Mouse (Mus musculus) limb, embryonic 14.5 days (tissue): ENCODE measurements at regions not wholly inside any gene's neighbourhood (a gene's known extent, or its start where the extent isn't known, plus 50 kb on each side); places are given as distances from the start of the nearest gene placed in this dataset.

ENCODE experiments used
- ATAC-seq: fragments of 200-750 bp; cut with Nextera tagmentation; 2 replicates; pipeline ENCODE4 v1.8.0; 2017; ENCODE audit warnings: low read depth, moderate number of reproducible peaks, moderate TSS enrichment; ENCODE audit not compliant: low FRiP score
- DNase-seq: peaks from one replicate; pipeline ENCODE4 v3.0.0-alpha.2; 2015; ENCODE audit warnings: low spot score
- H3K27ac ChIP-seq: fragments of 300-500 bp; sonication (generic); replicated peaks from 2 replicates; pipeline ENCODE4 v1.5.1; 2014; ENCODE audit warnings: low read depth, mild to moderate bottlenecking, low read length, moderate library complexity, mixed read lengths
- H3K27me3 ChIP-seq: fragments of 300-500 bp; sonication (generic); 2 replicates; pipeline ENCODE4 v1.6.1; 2014; ENCODE audit warnings: low read length, mixed read lengths; ENCODE audit not compliant: control insufficient read depth, insufficient read depth
- H3K36me3 ChIP-seq: fragments of 300-500 bp; sonication (generic); 2 replicates; pipeline ENCODE4 v1.6.1; 2014; ENCODE audit warnings: mild to moderate bottlenecking, low read length, moderate library complexity, mixed read lengths; ENCODE audit not compliant: control insufficient read depth, insufficient read depth
- H3K4me1 ChIP-seq: fragments of 300-500 bp; sonication (generic); 2 replicates; pipeline ENCODE4 v1.6.1; 2014; ENCODE audit warnings: antibody characterized with exemption, low read length, mixed read lengths; ENCODE audit not compliant: control insufficient read depth, insufficient read depth
- H3K4me2 ChIP-seq: fragments of 300-500 bp; sonication (generic); replicated peaks from 2 replicates; pipeline ENCODE4 v1.6.1; 2014; ENCODE audit warnings: low read depth, mild to moderate bottlenecking, low read length, moderate library complexity; ENCODE audit not compliant: severe bottlenecking
- H3K4me3 ChIP-seq: fragments of 300-500 bp; sonication (generic); replicated peaks from 2 replicates; pipeline ENCODE4 v1.5.1; 2014; ENCODE audit warnings: low read length
- H3K9ac ChIP-seq: fragments of 300-500 bp; sonication (generic); 2 replicates; pipeline ENCODE4 v1.6.1; 2014; ENCODE audit warnings: mild to moderate bottlenecking, low read depth, low read length, moderate library complexity; ENCODE audit not compliant: severe bottlenecking
- H3K9me3 ChIP-seq: fragments of 300-500 bp; sonication (generic); 2 replicates; pipeline ENCODE4 v1.6.1; 2016; ENCODE audit warnings: low read length; ENCODE audit not compliant: control insufficient read depth
- POLR2A ChIP-seq: fragments of 200-500 bp; IDR thresholded peaks from 2 replicates; pipeline ENCODE4 v1.8.0; 2012; ENCODE audit warnings: inconsistent platforms, mild to moderate bottlenecking, moderate library complexity, borderline replicate concordance; ENCODE audit not compliant: insufficient read depth, insufficient read length; ENCODE audit errors: extremely low read depth
- WGBS: fragments of 180-500 bp; shearing (Covaris S2); extraction: QIAGEN DNeasy Blood & Tissue Kit; methylation state at CpG from one replicate; pipeline ENCODE4 v1.1.7; 2014; 5-methylcytosine and 5-hydroxymethylcytosine counted together

DNA sequence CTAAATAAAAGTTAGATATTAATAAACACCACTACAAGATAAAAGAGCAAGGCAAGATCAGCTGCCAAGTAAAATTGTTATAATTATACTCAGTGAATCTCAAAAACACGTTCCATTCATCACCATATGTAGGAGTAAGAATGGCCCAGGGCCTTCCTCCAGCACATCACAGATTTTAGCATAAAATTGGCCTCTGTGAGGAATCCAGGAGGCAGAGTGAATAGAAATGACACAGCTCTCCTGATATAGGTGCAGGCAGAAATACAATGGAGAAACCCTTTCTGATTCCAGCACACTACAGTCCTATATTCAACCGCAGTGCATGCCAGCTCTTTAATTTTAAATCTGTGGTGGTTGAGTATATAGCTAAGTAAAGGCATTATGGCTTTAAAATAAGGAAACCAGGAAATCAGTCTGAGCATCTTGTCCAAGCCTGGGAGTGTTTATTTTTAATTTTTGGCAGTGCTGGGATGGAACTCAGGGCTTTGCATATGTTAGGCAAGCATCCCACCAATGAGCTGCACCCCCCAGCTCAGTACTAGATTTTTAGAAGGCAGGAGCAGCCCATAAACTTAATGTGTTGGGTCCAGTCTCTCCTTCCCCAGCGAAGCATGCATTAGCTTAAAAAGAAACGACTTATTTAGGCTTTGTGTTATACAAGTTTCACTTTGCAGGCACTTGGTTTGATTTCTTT is 158.3 kb upstream of the Ptprz1 start:
- H3K27ac ChIP-seq = no peak overlapping the region
- DNase-seq = no peak
- no peak overlapping the region for H3K4me2 ChIP-seq
- H3K9me3 ChIP-seq = no peaks in the 10 kb centered on the region
- no peaks in the 10 kb centered on the region for H3K4me1 ChIP-seq
- no peak for ATAC-seq
- TF ChIP-seq POLR2A = no peak
- WGBS = 66% methylated on average over 4 of the region's 4 CpGs
- no peak overlapping the region for H3K9ac ChIP-seq
- H3K27me3 ChIP-seq = no peaks in the 10 kb centered on the region
- no peaks in the 10 kb centered on the region for H3K36me3 ChIP-seq
- no peak overlapping the region for H3K4me3 ChIP-seq

DNA sequence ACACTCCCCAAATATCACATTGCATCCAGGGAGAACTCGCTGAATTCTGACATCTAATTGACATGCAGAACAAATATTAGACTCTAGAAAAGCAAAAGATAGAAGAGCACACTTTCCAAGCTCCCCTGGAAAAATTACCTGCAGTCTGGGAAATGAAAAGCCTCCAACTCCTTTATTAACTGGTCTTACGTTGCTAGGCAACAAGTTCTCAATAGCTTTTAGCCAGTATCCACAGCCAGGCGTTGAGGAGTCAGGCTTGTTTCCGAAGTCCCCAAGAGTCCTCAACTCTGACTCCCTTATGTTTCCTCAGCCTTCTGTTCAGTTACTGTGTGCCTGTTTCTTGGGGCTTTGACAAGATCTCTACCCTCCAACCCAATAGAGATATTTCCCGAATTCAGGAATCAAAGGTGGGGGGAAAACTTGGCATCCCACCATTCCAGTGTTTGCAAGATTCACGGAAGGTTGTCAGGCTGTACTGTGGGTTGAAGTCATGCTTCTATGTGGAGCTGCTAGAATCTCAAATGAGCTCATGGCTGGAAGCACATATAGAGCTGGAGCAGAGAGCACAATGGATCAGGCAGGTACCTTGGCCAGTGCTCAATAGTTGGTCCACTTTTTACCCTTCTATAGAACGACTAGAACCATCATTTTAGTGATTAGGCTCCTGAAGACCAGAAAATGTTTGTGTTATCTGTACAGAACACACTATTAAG is 159.0 kb upstream of the Ptprz1 start:
- Histone ChIP-seq H3K4me1 (no peaks in the 10 kb centered on the region), H3K4me3 (no peak overlapping the region), H3K27ac (no peak overlapping the region), H3K4me2 (no peak overlapping the region), H3K27me3 (no peaks in the 10 kb centered on the region), H3K36me3 (no peaks in the 10 kb centered on the region), H3K9ac (no peak overlapping the region), H3K9me3 (no peaks in the 10 kb centered on the region)
- WGBS = 58% methylated on average over 7 of the region's 7 CpGs
- DNase-seq (no peak), ATAC-seq (no peak)
- no peak for TF ChIP-seq POLR2A

DNA sequence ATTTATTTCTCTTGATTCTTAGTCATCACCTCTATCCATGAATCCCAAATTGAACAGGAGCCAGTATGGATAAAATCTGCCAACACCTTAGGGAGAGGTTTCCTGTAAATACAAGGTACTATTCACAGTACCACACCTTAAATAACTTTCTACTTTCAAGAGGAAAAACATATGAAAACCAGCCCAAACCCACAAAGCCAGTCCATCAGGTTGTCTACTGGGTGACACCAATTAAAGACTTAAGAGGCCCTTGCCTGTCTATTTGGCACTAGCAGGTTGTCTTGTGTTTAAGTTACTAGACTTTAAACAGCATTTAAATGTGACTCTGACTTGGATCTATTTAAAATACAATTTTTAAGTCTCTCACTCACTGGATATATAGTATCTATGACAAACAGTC is 177.1 kb upstream of the Ptprz1 start:
- Histone ChIP-seq H3K4me3 (no peak overlapping the region), H3K9ac (no peak overlapping the region), H3K27ac (no peak overlapping the region), H3K36me3 (no peaks in the 10 kb centered on the region), H3K4me1 (no peaks in the 10 kb centered on the region), H3K9me3 (no peaks in the 10 kb centered on the region), H3K4me2 (no peak overlapping the region), H3K27me3 (no peaks in the 10 kb centered on the region)
- DNase-seq (peak; percentile 8), ATAC-seq (no peak)
- no peak for TF ChIP-seq POLR2A

DNA sequence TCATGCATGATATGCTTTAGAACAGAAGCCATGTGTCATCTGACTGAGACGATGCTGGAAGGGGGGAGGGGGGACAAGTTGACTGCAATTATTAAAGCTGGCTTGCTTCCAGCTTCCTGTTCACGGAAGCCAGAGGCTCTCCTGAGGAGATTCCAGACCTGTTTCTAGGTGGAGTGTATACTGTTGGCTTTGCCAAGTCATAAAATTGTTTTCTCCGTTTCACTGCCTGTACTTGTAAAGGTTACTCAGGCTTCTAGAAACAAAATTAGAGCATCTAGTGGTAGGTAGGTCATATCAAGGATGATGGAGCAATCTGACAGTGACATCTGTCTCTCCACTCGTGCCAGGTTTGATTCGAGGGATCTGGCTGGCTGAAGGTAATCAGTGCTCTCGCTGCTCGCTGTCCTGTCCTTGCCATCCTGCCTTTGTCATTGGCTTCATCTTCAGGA is 186.6 kb upstream of the Ptprz1 start:
- Histone ChIP-seq H3K4me1 (peaks cover 7% of the 10 kb centered on the region; the same call in 1 of the 2 replicates), H3K4me2 (no peak overlapping the region), H3K27ac (no peak overlapping the region), H3K36me3 (no peaks in the 10 kb centered on the region), H3K9me3 (no peaks in the 10 kb centered on the region), H3K4me3 (no peak overlapping the region), H3K27me3 (no peaks in the 10 kb centered on the region), H3K9ac (no peak overlapping the region)
- DNase-seq (peak; percentile 74), ATAC-seq (peak; percentile 53; the same call in 1 of the 2 replicates)
- TF ChIP-seq POLR2A = no peak
- 41% methylated on average over 7 of the region's 7 CpGs for WGBS

DNA sequence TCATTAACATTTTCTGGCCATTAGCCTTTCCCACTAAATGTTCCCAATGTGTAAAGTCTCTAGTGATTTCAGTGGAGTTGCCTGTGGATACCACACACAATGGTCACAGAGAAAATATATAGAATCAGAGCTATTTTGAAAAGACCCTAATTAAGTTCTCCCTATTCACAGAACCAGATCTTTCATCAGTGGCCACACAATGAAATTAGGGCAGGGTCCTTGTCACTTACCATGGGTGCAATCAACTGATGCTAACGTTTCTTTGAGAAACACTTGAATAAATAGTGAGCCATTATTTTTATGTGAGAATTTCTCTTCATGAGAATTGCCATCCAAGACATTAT is 200.7 kb upstream of the Ptprz1 start:
- H3K36me3 ChIP-seq = no peaks in the 10 kb centered on the region
- H3K4me3 ChIP-seq = no peak overlapping the region
- DNase-seq (no peak), ATAC-seq (no peak)
- TF ChIP-seq POLR2A = no peak
- 78% methylated on average over 1 of the region's 1 CpGs for WGBS
- H3K4me1 ChIP-seq = no peaks in the 10 kb centered on the region
- no peak overlapping the region for H3K9ac ChIP-seq
- H3K27me3 ChIP-seq = no peaks in the 10 kb centered on the region
- no peak overlapping the region for H3K4me2 ChIP-seq
- no peaks in the 10 kb centered on the region for H3K9me3 ChIP-seq
- H3K27ac ChIP-seq = no peak overlapping the region
